Mouse (Mus musculus): ENCODE measurements at regions not wholly inside any gene's neighbourhood (a gene's known extent, or its start where the extent isn't known, plus 50 kb on each side); places are given as distances from the start of the nearest gene placed in this dataset.

GRCm38 (mm10) chr12:69456116-69456515 is 83.9 kb upstream of the Gm9887 start:
- TF ChIP-seq CTCF (IDR thresholded peaks at IDR 0.05; ENCODE audit: borderline replicate concordance, extremely low read depth, insufficient read depth, insufficient read length) (no peak), POLR2A (IDR thresholded peaks at IDR 0.05; ENCODE audit: borderline replicate concordance, extremely low read depth, insufficient read depth, insufficient read length, poor library complexity, severe bottlenecking) (no peak)

Measured in brain, embryonic 14.5 days (tissue).